Mouse (Mus musculus) heart, adult 10 weeks (tissue): ENCODE results near the gene Pam. TPM values are rescaled to one million over a fixed set of nuclear protein-coding genes. Genes with fewer than 3 reads are reported as not detected.

Experiments
- polyA plus RNA-seq: library from polyadenylated mRNA; stranded (reverse); fragments of 350-450 nt; fragmentation: Illumina TruSeq; extraction: RNeasy Lipid Tissue Mini Kit (QIAGEN cat#74804); gene quantifications from one replicate; pipeline ENCODE4 v1.2.3, GENCODE M21; 2014; ENCODE audit warnings: low read depth, low replicate concordance

Gene Pam
- polyA plus RNA-seq = 838 TPM

GRCm38 (mm10) chr1:98095246-98095990 lies at the start of gene Pam:
Gene Pam (minus strand): TSS chr1:98095646.

GRCm38 (mm10) chr1:97769904-97770753 lies 325.3 kb downstream of the Pam start, which contains the start of the genes Gin1 and Ppip5k2:
Gene Gin1 (plus strand): TSS chr1:97770172.
Gene Ppip5k2 (minus strand): TSS chr1:97770411.

